In genomic region chr7:43346148-43346547, GRCm38 (mm10) we compare ENCODE assay signal across 28 mouse cellular contexts. TPM values are rescaled to one million over a fixed set of nuclear protein-coding genes. Genes with fewer than 3 reads are reported as not detected.
A peak's percentile ranks its signal among the peaks of the same experiment; 100 is the strongest.
DNase-seq lines count a peak whose midpoint lies in the region; ATAC-seq and TF ChIP-seq lines count a peak whose summit lies in the region.
"Had no signal": no experiment of that assay in that cellular context is flagged by ENCODE, and none has a peak within 500 bp of the region (broad histone marks: within the 10 kb centered on the region; RNA-seq: fewer than 3 reads in every experiment).

No protein-coding gene starts in this region.

- H3K9me3 ChIP-seq in liver, embryonic 12.5 days (replicated peaks): no peaks in the 10 kb centered on the region
- H3K9me3 ChIP-seq in E14TG2a.4 (ENCODE audit: low read length): no peaks in the 10 kb centered on the region
- H3K9me3 ChIP-seq: forebrain, embryonic 10.5 days; forebrain, embryonic 13.5 days; heart, embryonic 12.5 days; heart, embryonic 15.5 days; hindbrain, embryonic 10.5 days; hindbrain, embryonic 13.5 days; intestine, embryonic 15.5 days had no signal

- H3K79me2 ChIP-seq in liver, adult 2 months (ENCODE audit: control insufficient read depth, insufficient read depth, low read length): no peaks in the 10 kb centered on the region

- no peak for TF ChIP-seq POLR2A in liver, adult 2 months (IDR thresholded peaks at IDR 0.05; ENCODE audit: extremely low read depth, insufficient read depth, low read length)

- H3K27me3 ChIP-seq in liver, adult 2 months (ENCODE audit: control insufficient read depth, insufficient read depth, low read length): no peaks in the 10 kb centered on the region
- no peaks in the 10 kb centered on the region for H3K27me3 ChIP-seq in liver, embryonic 12.5 days (replicated peaks)
- H3K27me3 ChIP-seq in E14TG2a.4 (ENCODE audit: insufficient read depth, low read length): no peaks in the 10 kb centered on the region
- H3K27me3 ChIP-seq: CH12.LX; forebrain, embryonic 13.5 days; heart, embryonic 12.5 days; heart, embryonic 15.5 days; hindbrain, embryonic 13.5 days; intestine, embryonic 15.5 days had no signal

- no peak for ATAC-seq in liver, embryonic 12.5 days
- ATAC-seq: forebrain, embryonic 13.5 days; forebrain, embryonic 16.5 days; hindbrain, embryonic 16.5 days; intestine, embryonic 15.5 days had no signal

- no peak for TF ChIP-seq CTCF in liver, adult 2 months (IDR thresholded peaks at IDR 0.05; ENCODE audit: low read depth, low read length)
- TF ChIP-seq CTCF in E14TG2a.4 (conservative IDR thresholded peaks at IDR 0.05; ENCODE audit: low read length): no peak

- no peaks in the 10 kb centered on the region for H3K4me1 ChIP-seq in liver, adult 2 months (ENCODE audit: control insufficient read depth, insufficient read depth, low read length)
- peaks cover 13% of the 10 kb centered on the region for H3K4me1 ChIP-seq in liver, embryonic 12.5 days
- peaks cover 87% of the 10 kb centered on the region for H3K4me1 ChIP-seq in E14TG2a.4 (replicated peaks; ENCODE audit: low read depth, low read length)
- H3K4me1 ChIP-seq: forebrain, embryonic 10.5 days; forebrain, embryonic 13.5 days; heart, embryonic 12.5 days; heart, embryonic 15.5 days; hindbrain, embryonic 10.5 days; hindbrain, embryonic 13.5 days; intestine, embryonic 15.5 days had no signal

- peak; percentile 27 for DNase-seq in liver, adult 2 months (ENCODE audit: extremely low read depth, low read depth, low spot score)
- DNase-seq in ES-CJ7 (ENCODE audit: low read depth, low spot score) (peak; percentile 87), ZHBTc4 (ENCODE audit: low read depth, low spot score) (peak; percentile 86)
- no peak for DNase-seq in right cerebral cortex, adult 2 months (ENCODE audit: low spot score in 2 of 2)
- DNase-seq in cerebellum, adult 11-12 months: no peak
- DNase-seq: B cell, adult 2 months; cerebellum, adult 11 months; cerebellum, adult 8-10 months; cerebellum, postnatal 10 days; gastrocnemius, postnatal 10 days; gastrocnemius, postnatal 36 days; heart, postnatal 10 days; heart, postnatal 36 days had no signal

- no peak overlapping the region for H3K27ac ChIP-seq in liver, adult 2 months (replicated peaks; ENCODE audit: insufficient read depth, low read depth, low read length)
- no peak overlapping the region for H3K27ac ChIP-seq in liver, embryonic 12.5 days
- H3K27ac ChIP-seq: forebrain, embryonic 10.5 days; forebrain, embryonic 13.5 days; heart, embryonic 15.5 days; hindbrain, embryonic 10.5 days; hindbrain, embryonic 13.5 days; intestine, embryonic 15.5 days had no signal

- 52% methylated on average over 4 of the region's 4 CpGs for WGBS in liver, adult 2 months
- WGBS in liver, embryonic 12.5 days (ENCODE audit: insufficient replicate concordance): 58% methylated on average over 4 of the region's 4 CpGs

- no peak overlapping the region for H3K9ac ChIP-seq in liver, adult 2 months (ENCODE audit: low read depth, low read length)
- H3K9ac ChIP-seq in liver, embryonic 12.5 days: no peak overlapping the region
- H3K9ac ChIP-seq: forebrain, embryonic 13.5 days; heart, embryonic 12.5 days; heart, embryonic 15.5 days; hindbrain, embryonic 13.5 days; intestine, embryonic 15.5 days had no signal

- no peak overlapping the region for H3K4me3 ChIP-seq in liver, adult 2 months (ENCODE audit: insufficient read depth, low read depth, low read length)
- no peak overlapping the region for H3K4me3 ChIP-seq in liver, embryonic 12.5 days
- peak overlapping the region; percentile 46 for H3K4me3 ChIP-seq in E14TG2a.4 (replicated peaks; ENCODE audit: low read length)
- H3K4me3 ChIP-seq: forebrain, embryonic 10.5 days; forebrain, embryonic 13.5 days; heart, embryonic 12.5 days; heart, embryonic 15.5 days; hindbrain, embryonic 10.5 days; hindbrain, embryonic 13.5 days; intestine, embryonic 15.5 days had no signal

- H3K36me3 ChIP-seq in liver, adult 2 months (ENCODE audit: control insufficient read depth, insufficient read depth, low read length): no peaks in the 10 kb centered on the region
- H3K36me3 ChIP-seq in liver, embryonic 12.5 days: no peaks in the 10 kb centered on the region
- no peaks in the 10 kb centered on the region for H3K36me3 ChIP-seq in E14TG2a.4 (ENCODE audit: insufficient read depth, low read length)
- H3K36me3 ChIP-seq: forebrain, embryonic 10.5 days; heart, embryonic 12.5 days; heart, embryonic 15.5 days; hindbrain, embryonic 10.5 days; hindbrain, embryonic 13.5 days; intestine, embryonic 15.5 days had no signal

- H3K4me2 ChIP-seq in liver, embryonic 12.5 days: no peak overlapping the region
- H3K4me2 ChIP-seq: forebrain, embryonic 13.5 days; heart, embryonic 12.5 days; heart, embryonic 15.5 days; hindbrain, embryonic 13.5 days; intestine, embryonic 15.5 days had no signal

RNA-seq across cellular contexts. Expression of gene Siglecf, which starts 5.0 kb away (rescaled TPM):
- total RNA-seq in liver, adult 2 months (2014; rRNA removed): 0.09 and 0.27 TPM in 2 replicates
- 0.05 and 0.10 TPM in 2 replicates for polyA plus RNA-seq in liver, adult 2 months (2012; rRNA removed)
- polyA plus RNA-seq in liver, embryonic 12.5 days (2016; fragmentation: Nextera tagmentation; extraction: Ambion mirVana): 2.4 and 2.7 TPM in 2 replicates
- total RNA-seq: adrenal gland, adult 2 months; adrenal gland, postnatal 14 days; gastrocnemius, adult 18-20 months; gastrocnemius, postnatal 10 days; gastrocnemius, postnatal 36 days; heart, postnatal 10 days; heart, postnatal 36 days had no signal
- polyA plus RNA-seq: forebrain, embryonic 13.5 days had no signal

RNA-seq across cellular contexts. Expression of gene Zfp715, which starts 33.1 kb away (rescaled TPM):
- total RNA-seq in liver, adult 2 months (2014; rRNA removed): 12.1 and 12.2 TPM in 2 replicates
- polyA plus RNA-seq in liver, adult 2 months (2012; rRNA removed): 1.7 and 1.8 TPM in 2 replicates
- polyA plus RNA-seq in liver, embryonic 12.5 days (2016; fragmentation: Nextera tagmentation; extraction: Ambion mirVana): 7.0 and 7.2 TPM in 2 replicates

Comparison
In these comparisons a context has a peak if more than half of its experiments do, and no peak if none do; other contexts are left out.
1. DNase-seq: peak in liver, adult 2 months (single experiment), ES-CJ7 (single experiment) and ZHBTc4 (single experiment); none in right cerebral cortex, adult 2 months (0 of 2) and cerebellum, adult 11-12 months (single experiment).